28 mouse cellular contexts compared by ENCODE assay signal in genomic region chr11:97221611-97222010, GRCm38 (mm10).
"Had no signal": no experiment of that assay in that cellular context is flagged by ENCODE, and none has a peak within 500 bp of the region (broad histone marks: within the 10 kb centered on the region; RNA-seq: fewer than 3 reads in every experiment).

No protein-coding gene starts in this region.

- H3K27ac ChIP-seq: embryonic facial prominence, embryonic 10.5 days; embryonic facial prominence, embryonic 12.5 days; embryonic facial prominence, embryonic 13.5 days; embryonic facial prominence, embryonic 15.5 days; forebrain, embryonic 10.5 days; forebrain, embryonic 12.5 days; forebrain, embryonic 13.5 days; forebrain, embryonic 15.5 days; gastrocnemius, adult 2 months; heart, adult 2 months had no signal

- ATAC-seq: forebrain, embryonic 13.5 days; forebrain, embryonic 14.5 days; forebrain, embryonic 15.5 days; forebrain, embryonic 16.5 days; forebrain, postnatal 0 days had no signal

- H3K9me3 ChIP-seq: embryonic facial prominence, embryonic 10.5 days; embryonic facial prominence, embryonic 12.5 days; embryonic facial prominence, embryonic 13.5 days; embryonic facial prominence, embryonic 15.5 days; forebrain, embryonic 10.5 days; forebrain, embryonic 12.5 days; forebrain, embryonic 13.5 days; forebrain, embryonic 15.5 days had no signal

- H3K9ac ChIP-seq: embryonic facial prominence, embryonic 12.5 days; embryonic facial prominence, embryonic 13.5 days; embryonic facial prominence, embryonic 15.5 days; forebrain, embryonic 12.5 days; forebrain, embryonic 13.5 days; forebrain, embryonic 15.5 days; forebrain, postnatal 0 days had no signal

- H3K4me3 ChIP-seq: embryonic facial prominence, embryonic 10.5 days; embryonic facial prominence, embryonic 12.5 days; embryonic facial prominence, embryonic 13.5 days; embryonic facial prominence, embryonic 15.5 days; erythroblast, embryonic 14.5 days; forebrain, embryonic 10.5 days; forebrain, embryonic 12.5 days; forebrain, embryonic 13.5 days; forebrain, embryonic 15.5 days; gastrocnemius, adult 2 months; heart, adult 2 months had no signal

- DNase-seq: cerebellum, adult 8-10 months; cerebellum, adult 9-10 months; cerebellum, adult 9-11 months; cerebellum, postnatal 10 days; cerebellum, postnatal 14 days; cerebellum, postnatal 25 days; cerebellum, postnatal 36 days; embryo, embryonic 11 days; forebrain, postnatal 0 days; gastrocnemius, adult 2 months; gastrocnemius, postnatal 10 days; gastrocnemius, postnatal 14 days; gastrocnemius, postnatal 25 days; gastrocnemius, postnatal 36 days; heart, adult 11 months; heart, adult 18-20 months; heart, adult 2 months had no signal

- H3K4me1 ChIP-seq: embryonic facial prominence, embryonic 10.5 days; embryonic facial prominence, embryonic 12.5 days; embryonic facial prominence, embryonic 13.5 days; embryonic facial prominence, embryonic 15.5 days; forebrain, embryonic 12.5 days; forebrain, embryonic 13.5 days; forebrain, embryonic 15.5 days had no signal

- H3K27me3 ChIP-seq: embryonic facial prominence, embryonic 12.5 days; embryonic facial prominence, embryonic 13.5 days; embryonic facial prominence, embryonic 15.5 days; forebrain, embryonic 12.5 days; forebrain, embryonic 13.5 days; forebrain, embryonic 15.5 days had no signal

- H3K4me2 ChIP-seq: embryonic facial prominence, embryonic 12.5 days; embryonic facial prominence, embryonic 13.5 days; embryonic facial prominence, embryonic 15.5 days; forebrain, embryonic 12.5 days; forebrain, embryonic 13.5 days; forebrain, embryonic 15.5 days had no signal
